Mouse (Mus musculus) adrenal gland, adult 18-20 months (tissue): ENCODE measurements around the gene Tyw3. TPM values are rescaled to one million over a fixed set of nuclear protein-coding genes. Genes with fewer than 3 reads are reported as not detected.
"Not testable (repeated sequence)": the region's sequence is repeated elsewhere in the genome, so short reads cannot be mapped to it uniquely, and the experiment has no call there.

Experiments
- DNase-seq, 2 experiments: peaks; one replicate each; pipeline ENCODE4 v3.0.0; 2021 to 2022; ENCODE audit warnings: low spot score in 2 of 2
- long read RNA-seq, 2 experiments: library from polyadenylated mRNA; stranded (forward); transcript quantifications; one replicate each; pipeline ENCODE4 v2.0.0; 2021
- total RNA-seq, 2 experiments: library from RNA; stranded (reverse); gene quantifications; 1 replicate in 1 of 2; 2 replicates in 1 of 2; pipeline ENCODE4 v1.2.3; 2021

Tyw3 gene
- total RNA-seq: 1 to 10 TPM; 3.4 to 5.1 TPM
- long read RNA-seq, experiment 1, full-length matches to known transcripts: 3 of 3 reads
- long read RNA-seq, experiment 1, partial matches to known transcripts: 0 of 3 reads
- long read RNA-seq, experiment 1, other reads (novel, unspliced or antisense): 0 of 3 reads
- long read RNA-seq, experiment 2, full-length matches to known transcripts: 5 of 7 reads
- long read RNA-seq, experiment 2, partial matches to known transcripts: 0 of 7 reads
- long read RNA-seq, experiment 2, other reads (novel, unspliced or antisense): 2 of 7 reads

DNA sequence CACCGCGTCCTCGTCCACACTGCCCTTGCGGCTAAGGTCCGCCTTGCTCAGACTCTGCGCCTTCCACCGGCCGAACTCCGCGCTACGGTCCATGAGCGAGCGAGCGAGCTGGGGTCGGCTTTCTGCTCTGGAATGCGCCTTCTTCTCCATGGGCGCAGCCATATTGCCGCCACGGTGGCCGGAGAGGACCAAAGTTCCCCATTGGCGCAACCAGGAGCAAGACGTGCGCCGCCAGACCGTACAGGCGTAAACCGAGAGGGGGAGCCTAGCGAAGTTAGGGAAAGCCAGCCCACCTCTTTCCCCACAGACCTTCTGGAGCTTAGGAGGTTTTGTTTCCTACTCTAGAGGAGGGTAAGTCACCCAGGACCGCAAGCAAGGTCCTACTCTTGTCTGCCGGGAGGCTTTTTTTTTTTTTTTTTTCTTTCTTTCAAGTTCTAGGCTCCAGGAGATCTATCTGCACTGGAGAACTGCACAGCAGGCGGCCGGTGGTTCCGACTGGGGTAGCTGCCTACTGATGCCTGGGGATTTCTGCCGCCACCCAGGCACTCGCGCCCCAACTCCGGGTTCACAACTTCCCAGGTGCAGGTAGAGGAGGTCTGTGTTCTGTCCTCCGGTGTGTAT lies at the start of gene Tyw3:
Tyw3 (minus strand) TSS at position 171 of the 621 bp plus-strand sequence.
- peak; percentile 99 to 100 for DNase-seq

DNA sequence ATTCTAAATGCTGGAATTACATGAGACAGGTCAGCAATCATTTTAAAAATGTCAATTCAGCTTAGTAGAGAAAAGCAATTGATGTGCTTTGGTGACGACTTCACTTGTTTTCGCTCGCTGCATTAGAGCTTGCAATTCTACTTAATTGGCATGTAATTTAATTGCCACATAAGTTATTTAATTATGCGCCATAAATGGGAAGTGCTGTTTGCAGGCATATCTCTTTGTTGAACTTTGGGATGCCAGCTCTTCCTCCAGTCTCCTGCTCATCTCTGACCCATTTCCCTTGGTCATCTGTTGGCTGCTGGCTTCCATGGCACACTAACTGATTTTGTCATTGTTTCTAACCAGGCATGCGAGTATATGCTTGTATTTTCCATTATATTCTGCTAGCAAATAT lies 36.2 kb upstream of the Tyw3 start:
- no peak for DNase-seq

GRCm38 (mm10) chr3:154631281-154631680 lies 34.4 kb upstream of the Tyw3 start:
- DNase-seq: not testable (repeated sequence)

DNA sequence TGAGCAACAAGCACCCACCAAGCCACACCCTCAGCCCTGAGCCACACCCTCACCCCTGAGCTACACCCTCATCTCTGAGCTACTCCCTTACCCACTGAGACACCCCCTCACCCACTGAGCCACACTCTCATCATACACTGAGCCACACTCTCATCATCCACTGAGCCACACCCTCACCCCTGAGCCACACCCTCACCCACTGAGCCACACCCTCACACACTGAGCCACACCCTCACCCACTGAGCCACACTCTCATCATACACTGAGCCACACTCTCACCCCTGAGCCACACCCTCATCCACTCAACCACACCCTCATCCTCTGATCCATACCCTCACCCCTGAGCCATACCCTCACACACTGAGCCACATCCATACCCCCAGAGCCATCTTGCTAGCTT lies 31.4 kb upstream of the Tyw3 start:
- no peak for DNase-seq

DNA sequence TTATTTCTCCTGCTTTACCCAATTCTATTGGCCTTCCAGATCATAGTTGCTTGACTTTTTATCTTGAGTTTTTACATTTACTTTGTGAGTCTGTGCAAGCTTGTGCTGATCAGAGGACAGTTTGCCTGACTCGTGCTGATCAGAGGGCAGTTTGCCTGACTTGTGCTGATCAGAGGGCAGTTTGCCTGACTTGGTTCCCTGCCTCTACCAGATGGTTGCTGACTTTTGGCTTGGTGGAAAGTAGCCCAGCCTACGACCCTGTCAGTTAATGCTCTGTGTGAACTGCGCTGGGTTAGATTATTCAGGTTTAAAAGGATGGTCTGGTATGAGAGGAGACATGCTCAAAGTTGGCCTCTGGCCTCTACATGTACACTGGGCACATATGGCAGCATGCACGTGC lies 19.2 kb upstream of the Tyw3 start:
- DNase-seq: no peak

DNA sequence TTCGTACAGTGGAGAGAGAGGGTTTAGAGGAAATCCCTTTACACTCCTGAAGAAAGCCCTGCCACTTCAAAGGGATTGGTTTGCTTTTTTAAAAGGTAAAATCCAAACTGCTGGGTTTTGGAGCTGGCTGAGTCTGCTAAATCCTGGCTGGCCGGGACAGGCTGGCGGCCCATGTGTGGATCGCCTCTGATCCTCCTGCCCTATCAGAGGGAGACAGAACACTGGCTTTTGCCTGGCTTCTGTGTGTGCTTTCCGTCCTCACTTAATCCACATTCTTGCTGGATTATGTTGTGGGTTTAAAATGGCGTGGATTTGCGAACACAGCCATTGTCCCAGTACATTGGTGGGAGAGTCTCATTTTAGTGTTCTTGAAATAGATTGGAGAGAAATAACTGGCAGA lies 18.4 kb upstream of the Tyw3 start:
- DNase-seq: no peak

- DNase-seq: no peak
Measured at GRCm38 (mm10) chr3:154614771-154615170, 17.9 kb upstream of the Tyw3 start.

DNA sequence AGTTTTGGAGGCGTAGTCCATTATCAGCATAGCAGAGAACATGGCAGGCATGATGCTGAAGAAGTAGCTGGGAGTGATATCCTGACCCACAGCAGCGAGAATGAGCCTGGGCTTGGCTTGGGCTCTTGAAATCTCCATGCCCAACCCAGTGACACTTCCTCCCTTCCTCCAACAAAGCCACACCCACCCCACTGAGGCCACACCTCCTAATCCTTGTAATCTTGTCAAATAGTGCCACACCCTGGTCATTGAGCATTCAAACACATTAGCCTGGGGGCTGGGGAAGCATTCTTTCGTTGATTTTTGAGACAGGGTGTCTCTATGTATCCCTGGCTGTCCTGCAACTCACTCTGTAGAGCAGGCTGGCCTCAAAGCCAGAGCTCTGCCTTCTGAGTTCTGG lies 15.0 kb upstream of the Tyw3 start:
- DNase-seq: no peak

GRCm38 (mm10) chr3:154607896-154608295 lies 11.0 kb upstream of the Tyw3 start:
- DNase-seq: no peak

GRCm38 (mm10) chr3:154604871-154605270 lies 8.0 kb upstream of the Tyw3 start:
- DNase-seq: no peak

DNA sequence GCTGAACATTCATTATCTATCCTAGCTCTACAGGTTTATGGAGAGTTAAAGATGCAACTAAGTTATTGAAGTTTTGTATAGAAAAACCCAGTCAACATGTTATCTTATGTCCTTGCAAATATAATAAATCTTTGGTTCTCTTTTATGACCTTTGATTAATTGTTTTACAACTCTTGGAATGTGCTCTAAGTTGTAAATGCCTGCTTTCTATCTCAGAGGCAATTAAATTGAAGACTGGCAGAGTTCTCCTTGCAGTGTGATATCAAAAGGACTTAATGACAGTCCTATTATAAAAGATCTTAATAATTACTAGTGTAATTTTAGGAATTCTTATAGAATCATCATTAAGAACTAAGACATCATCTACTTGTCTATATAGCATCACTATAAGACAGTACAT lies 5.2 kb upstream of the Tyw3 start:
- DNase-seq: no peak

GRCm38 (mm10) chr3:154597561-154597960 lies 657 bp upstream of the Tyw3 start:
- DNase-seq: no peak

DNA sequence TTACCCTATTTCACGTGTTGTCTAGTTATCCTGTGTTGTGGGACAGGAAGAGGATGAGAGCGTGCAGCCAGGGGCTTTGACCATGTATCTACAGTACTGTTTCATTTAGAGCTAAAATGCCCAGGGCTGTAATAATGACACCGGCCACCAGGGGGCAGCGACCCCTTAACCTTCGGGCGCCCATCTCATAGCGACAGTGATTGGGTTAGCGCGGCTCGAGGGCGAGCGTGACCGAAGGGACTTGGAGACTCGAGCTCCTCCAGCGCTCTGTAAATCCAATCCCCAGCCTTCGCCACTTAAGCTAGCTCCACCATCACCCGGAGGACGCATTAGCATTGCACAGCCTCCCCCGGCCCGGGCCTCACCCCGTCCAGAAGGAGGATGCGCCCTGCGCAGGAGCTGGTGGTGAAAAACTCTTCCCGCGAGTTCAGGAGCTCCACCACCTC lies 393 bp downstream of the Tyw3 start, which contains the start of gene Cryz:
Cryz (plus strand) TSS at position 224 of the 446 bp plus-strand sequence.
- DNase-seq: peak; percentile 92 to 93

- no peak for DNase-seq
Measured at GRCm38 (mm10) chr3:154594156-154594555, 2.7 kb downstream of the Tyw3 start.

GRCm38 (mm10) chr3:154593596-154593995 lies 3.3 kb downstream of the Tyw3 start:
- DNase-seq: no peak

DNA sequence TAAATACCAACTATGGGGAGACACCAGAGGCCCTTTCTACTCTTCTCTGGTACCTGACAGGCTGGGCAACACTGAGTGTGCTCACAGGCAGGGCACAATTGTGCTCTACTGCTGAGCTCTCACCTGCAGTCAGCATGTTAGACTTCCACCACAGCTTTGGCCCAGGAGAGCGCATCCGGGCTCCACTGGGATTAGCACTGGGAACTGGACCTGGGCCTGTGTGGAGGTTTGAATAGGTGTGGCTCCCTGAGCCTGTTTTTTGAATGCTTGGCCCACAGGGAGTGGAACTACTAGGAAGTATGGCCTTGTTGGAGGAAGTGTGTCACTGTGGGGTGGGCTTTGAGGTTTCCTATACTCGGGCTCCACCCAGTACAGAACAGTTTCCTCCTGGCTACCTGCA lies 5.3 kb downstream of the Tyw3 start:
- DNase-seq: no peak

- no peak for DNase-seq
Measured at GRCm38 (mm10) chr3:154590971-154591370, 5.9 kb downstream of the Tyw3 start.

DNA sequence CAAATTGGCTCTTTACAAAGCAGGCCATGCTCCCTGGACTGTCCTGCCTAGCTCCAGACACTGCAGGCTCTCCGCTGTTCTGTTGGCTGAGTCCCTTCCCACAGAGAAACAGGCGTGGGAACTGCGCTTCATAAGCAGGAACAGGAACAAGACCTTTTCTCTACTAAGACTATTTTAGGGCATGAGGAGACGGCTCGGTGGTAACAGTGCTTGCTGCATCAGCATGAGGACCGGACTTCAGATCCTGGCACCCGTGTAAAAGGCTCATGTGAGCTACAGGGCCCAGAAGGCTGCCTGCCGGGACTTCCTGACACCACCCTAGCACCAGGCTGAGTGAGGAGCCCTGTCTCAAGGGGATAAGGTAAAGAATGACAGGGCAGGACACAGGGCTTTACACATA lies 12.6 kb downstream of the Tyw3 start:
- no peak for DNase-seq

DNA sequence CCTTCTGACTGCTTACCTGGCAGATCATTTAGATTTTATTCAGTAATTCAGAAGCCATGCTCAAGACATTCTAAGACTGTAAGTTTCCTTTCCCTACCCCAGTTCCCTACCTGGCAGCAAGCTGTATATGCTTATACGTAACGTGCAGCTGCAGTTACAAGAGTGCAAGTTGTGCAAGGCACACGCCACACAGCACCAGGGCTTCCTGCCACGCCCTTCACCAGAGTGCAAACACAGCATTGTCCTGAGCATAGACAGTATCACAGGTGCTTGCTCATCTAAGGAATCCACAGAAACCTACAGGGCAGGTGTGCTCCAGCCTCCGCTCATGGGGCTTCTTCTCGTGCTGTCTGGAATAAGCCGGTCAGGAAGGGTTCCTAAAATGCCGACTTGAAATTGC lies 19.0 kb downstream of the Tyw3 start:
- DNase-seq: no peak

DNA sequence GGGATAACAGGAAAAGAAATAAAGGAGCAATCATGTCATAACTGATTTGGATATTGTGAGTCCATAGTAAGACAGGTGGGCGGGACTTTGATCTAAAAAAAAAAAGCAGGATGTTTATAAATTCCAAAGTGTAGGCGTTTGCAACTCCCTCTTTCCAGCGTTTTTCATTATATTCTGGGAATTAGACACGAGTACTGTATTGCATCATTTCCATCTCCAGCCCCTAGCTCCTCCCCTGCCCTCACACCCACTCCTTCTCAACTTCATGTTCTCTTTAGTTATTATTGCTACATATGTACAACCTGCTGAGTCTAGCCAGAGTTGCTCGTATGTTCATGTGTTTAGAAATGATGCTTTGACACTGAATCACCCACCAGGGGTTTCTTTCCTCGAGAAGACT lies 23.2 kb downstream of the Tyw3 start:
- DNase-seq: no peak

- DNase-seq: peak; percentile 56 to 67
Measured at GRCm38 (mm10) chr3:154572341-154572972, 24.4 kb downstream of the Tyw3 start.

DNA sequence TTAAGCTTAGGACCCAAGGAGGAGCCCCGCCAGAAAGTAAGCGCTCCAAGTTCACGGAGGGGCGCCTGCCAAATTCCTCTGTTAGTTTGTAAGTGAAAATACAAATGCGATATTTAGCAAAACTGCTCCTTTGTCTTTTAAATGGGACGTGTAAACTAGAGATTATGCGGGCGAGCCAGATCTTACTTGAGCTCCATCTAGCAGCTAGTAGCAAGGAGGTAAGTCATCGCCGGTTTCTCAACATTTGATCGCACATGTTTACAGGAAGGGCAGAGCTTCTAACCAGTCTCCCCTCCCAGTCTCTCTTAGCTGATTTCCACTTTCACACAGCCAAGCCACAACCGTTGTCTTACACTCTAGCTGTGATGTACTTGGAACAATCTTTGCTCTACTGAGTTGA lies 26.1 kb downstream of the Tyw3 start:
- no peak for DNase-seq
